Mouse (Mus musculus) embryo, embryonic 10 days (tissue): ENCODE results near the gene Lap3.
A peak's percentile ranks its signal among the peaks of the same experiment; 100 is the strongest.

Source experiments
- DNase-seq: peaks from one replicate; pipeline ENCODE4 v3.0.0-alpha.2; 2015; ENCODE audit warnings: low spot score

The Lap3 gene

DNA sequence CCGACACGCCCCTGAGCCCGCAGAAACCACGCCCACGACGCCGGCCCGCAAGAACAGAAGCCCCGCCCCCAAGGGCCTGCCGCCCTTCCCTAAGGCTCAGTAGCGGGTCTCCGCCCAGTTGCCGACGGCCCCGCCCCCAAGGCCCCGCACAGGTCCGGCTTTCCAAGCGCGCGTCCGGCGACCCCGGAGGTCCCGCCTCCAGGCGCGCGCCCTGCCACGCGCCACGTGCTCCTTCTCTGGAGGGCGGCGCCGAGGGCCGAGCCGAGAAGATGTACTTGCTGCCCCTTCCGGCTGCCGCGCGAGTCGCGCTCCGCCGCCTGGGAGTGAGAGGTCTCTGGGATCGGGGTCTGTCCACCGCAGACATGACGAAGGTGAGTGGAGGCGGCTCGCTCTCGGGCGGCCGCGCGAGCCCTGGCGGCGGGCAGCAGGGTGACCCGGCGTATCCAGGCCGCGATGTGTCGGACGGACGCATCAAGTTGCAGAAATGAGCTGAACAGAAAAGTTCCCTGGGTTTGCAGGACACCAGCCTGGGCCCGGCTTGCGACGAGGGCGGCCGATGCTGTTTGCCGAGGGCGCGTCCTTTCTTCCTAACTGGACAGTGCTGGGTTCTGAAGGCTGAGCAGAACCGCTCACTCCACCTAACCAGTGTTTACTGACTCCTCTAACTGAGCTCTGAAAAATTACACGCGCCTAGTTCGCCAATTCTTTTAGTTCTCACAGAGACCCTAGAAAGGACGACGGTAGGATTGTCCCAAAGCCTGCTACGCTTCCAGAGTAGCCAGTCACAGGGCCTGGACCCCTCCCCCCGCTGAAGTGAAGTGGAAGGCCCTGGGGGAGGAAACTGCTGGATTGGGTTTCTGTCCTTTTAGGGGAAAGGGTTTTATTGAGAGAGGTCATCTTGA, at the start of gene Lap3:
TSS of gene Lap3 (plus strand) at position 184 of the 902 bp plus-strand sequence.
- DNase-seq, result peak; percentile 97

DNA sequence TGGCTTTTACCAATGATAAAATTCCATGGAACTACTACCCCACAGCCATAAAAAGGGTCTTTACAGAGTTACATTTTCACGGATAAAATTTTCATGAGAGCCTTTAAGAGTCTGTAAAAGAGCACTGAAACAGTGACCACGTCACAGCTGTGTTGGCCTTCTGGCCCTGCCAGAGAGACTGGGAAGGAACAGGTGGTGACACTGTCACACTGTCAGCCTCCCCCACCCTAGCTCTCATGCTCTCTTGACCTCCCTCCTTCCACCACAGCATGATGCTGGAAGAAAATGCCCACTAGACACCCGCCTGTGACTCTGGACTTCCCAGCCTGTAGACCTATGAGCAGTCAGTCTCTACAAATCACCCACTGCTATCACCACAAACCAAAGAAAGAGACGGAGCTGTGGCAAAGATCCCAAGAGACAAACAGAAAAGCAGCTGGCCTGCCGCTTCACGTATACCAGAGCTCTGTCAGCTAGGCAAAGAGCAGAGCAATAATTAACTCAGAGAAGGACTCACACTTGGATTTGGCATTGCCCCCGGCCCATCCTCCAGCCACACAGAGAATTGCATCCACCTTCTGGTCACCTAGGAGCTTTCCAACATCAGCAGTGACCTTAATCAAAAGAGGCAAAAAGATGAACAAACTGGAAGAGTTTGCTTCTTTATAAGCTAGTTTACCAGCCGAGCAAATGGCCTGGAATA, 48.9 kb upstream of the Lap3 start:
- DNase-seq, result no peak

DNA sequence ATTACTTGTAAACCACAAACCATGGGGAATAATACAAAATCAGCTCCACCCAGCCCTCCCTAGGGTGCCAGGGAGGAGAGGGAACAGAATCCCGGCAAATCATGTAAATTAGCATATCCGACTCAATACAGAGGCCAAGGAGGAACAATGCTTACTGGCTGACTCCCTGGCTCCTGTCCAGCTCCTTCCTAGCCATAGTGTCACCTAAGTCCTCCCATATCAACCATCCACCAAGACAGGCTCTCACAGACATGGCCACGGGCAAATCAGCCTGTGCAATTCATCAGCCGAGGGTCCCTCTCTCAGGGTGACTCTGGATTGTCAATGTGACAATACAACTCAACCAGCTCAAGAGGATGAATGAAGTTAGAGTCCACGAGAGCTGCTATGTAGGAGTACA, 44.5 kb upstream of the Lap3 start:
- no peak for DNase-seq

DNA sequence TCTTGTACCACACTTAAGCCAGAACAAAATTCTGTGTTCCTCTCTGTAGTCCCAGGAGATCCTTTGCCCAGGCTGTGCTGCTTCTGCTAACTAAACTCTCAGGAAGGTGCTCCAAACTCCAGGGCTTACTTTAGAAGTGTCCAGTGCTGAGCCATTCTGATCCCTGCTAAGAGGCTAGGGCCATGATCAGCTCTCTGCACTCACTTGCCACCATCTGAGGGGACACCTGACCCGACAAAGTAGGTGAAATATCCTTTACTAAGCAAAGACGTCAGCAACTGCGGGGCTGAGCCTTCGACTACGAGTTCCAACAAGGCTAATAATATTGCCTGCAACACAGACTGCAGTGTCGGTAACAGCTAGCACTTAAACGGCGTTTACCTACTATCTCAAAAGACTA, 44.0 kb upstream of the Lap3 start:
- DNase-seq, result peak; percentile 23

DNA sequence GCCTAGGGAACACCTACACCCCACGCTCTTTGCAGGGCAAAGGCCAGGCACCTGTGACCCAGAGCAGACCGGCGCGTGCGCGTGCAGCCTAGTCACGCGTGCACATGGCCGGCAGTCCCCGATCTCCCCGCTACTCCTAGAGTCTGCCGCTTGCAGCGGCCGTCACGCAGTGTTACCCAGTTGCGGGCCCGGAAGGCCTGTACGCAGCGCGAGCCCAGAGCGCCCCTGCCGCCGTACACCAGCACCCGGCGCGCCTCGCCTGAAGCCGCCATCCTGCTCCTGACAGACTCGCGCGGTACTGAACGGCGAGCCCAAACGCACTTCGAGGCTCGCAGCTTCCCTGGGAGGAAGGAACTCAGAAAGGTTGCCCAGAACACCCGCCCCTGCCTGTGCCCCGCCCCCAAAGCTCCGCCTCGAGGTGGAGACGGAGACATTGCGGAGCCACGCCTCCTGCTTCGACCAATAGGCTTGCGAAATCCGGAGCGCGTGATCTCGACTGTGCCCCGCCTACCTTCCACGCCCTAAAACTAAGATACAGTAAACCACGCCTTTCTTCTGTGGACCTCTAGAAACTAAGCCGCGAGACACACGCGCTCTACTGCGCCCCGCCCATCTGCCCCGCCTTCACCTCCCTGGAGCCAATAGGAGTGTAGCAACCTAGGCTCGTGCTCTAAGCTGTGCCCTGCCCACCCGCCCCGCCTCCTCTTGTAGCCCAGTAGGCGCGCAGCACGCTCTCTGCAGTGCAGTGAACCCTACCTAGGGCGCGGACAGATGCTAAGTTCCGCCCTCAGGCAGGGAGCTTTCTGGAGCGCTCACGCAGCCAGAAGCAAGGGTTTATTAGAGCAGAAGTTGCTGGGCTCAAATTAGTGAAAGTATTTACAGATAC, 43.1 kb upstream of the Lap3 start, which contains the start of gene Qdpr:
TSS of gene Qdpr (minus strand) at position 406 of the 886 bp plus-strand sequence.
- peak; percentile 100 for DNase-seq

DNA sequence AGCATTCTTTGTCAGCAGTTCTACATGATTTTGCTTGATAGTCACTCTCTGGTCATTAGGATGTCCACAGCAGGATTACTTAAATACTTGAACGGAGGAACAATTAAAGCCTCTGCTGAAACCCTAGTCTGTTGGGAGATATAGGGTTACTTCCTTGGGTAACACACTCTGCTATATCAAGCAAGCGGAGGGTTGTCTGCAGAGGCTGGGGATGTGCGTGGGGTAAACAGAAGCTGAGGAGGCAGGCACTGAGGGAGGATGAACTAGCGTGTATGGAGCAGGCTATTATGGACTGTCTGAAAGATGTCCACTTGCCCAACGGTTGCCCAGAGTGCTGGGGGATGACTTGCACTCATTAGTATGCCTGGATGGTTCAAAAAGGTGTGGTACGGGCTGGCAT, 39.7 kb upstream of the Lap3 start, which contains the start of gene Clrn2:
TSS of gene Clrn2 (plus strand) at position 301 of the 400 bp plus-strand sequence.
- no peak for DNase-seq

DNA sequence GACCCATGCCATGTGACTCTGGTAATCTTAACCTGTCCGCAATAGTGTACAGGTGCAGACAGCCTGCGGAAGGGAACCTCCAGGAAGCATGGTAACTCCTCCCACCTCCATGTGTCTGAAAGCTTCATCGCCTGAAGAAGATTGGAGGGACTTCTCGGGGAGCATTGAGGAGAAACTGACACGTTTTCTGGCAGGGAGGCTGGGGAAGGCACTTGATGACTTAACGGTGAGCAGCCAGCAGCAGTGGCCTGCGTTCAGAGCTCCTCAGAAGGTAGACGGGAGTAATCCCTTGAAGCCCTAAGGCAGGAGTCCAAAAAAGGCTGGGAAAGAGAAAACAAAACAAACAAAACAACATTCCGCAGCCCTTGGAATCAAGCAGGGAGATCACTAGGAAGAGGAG, 38.7 kb upstream of the Lap3 start:
- no peak for DNase-seq

DNA sequence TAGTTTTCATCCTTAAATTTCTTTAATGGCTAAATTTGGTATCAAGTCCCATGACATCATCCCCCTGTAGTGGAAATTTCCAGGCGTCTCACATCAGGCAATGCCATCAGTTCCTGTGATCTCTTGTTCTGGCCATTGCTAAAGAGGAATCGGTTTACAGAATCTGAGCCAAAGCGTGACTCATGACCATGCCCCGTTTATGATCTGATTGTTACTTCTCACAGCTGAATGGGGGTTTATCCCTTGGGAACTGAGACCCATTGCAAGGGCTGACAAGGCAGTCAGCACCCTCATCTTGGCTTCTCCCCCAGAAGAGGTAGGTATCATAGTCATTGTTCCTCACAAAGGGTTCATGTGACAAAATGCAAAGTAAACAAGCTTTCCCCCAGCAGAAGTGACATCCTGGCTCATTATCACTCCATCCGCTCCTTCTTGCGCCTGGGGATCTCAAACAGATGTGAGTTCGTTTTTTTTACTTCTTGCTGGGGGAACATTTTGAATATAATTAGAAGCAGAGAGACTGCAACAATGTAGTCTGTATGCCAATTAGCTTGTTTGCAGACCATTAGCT, 20.2 kb upstream of the Lap3 start:
- DNase-seq, result no peak

DNA sequence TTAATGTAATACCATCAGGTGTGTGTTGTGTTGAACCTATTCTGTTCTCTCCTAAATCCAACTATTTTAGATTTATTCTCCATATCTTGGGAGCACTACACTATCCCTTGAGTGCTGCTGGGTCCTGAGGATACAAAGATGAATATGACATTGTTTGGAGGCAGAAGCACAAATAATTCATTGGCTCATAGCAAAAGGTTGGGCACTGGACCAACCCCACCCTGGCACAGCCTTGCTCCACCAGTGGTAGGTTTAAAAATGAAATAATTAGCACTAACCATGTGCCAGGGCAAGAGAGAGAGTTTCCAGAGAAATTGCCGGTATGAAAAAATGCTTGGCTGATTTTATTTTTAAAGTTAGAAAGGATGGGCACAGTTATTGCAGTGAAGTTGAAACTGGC, 19.7 kb upstream of the Lap3 start:
- DNase-seq, result no peak

DNA sequence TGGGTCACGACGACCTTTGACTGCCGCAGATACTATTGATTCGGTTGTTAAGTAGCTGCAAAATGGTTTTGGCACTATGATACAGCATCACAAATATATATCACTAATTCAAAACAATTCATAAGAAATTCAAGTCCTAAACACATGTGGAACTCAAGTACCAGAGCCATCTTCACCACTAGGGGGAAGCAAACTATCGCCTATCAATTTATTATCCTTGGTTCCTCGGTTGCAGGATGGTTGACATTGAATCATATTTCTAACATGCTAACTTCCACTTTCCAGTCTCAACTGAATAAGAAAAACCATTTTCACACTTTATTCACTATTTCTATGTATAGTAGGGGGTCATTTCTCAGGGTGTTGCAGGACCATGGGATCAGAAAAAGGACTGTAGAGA, 19.0 kb upstream of the Lap3 start:
- DNase-seq, result peak; percentile 85

DNA sequence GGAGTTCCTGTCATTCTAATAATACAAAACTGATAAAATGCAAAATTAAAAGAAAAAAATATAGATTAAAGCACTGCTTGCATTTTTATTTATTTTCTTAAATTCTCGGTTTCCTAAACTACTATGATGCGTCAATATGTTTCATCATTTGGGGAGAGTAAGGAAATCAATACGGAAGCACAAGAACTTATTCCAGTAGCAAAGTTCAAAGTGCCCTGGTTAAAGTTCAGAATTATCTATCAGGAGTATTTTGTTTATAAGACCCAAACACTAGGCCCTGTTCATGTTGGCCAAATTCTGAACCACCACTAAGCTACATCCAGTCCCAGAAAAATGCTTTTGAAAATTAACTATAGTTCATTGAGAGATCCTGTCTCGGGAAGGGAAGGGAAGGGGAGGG, 18.4 kb upstream of the Lap3 start:
- DNase-seq, result no peak

DNA sequence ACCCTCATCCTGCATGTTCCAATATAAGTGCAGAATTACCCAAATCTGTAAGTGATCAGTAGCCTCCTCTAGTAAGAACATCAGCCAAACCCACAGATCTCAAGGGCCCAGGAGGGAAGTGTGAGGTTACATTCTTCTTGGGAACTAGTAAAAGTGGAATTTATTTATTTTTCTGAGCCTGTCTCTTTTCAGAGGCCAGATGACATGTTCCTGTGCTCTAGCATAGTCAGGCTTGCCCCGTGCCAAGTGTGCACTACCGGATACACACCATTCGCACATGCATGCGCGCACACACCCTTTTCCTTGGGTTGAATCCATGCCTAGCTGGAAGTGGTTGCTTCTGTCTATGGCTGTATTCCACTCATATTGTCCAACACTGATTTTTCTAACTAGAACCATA, 17.4 kb upstream of the Lap3 start:
- DNase-seq, result no peak

DNA sequence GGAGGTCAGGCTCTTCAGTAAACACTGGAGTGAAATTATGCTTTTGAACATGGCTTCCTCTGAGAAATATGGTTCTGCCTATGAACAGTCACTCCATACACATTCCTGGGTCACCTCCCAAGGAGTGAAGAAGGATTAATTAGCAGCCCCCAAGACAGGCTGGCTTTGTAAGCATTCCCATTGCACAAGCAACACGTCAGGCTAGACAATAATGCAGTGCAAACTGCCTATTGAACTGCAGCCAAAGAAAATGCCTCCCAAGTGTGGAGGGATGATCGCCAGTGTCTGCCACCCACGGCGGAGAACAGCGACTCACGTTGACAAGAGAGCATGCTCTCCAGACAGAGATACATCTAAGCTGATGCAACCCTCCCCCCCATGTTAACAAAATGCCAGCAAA, 16.9 kb upstream of the Lap3 start:
- DNase-seq, result no peak

DNA sequence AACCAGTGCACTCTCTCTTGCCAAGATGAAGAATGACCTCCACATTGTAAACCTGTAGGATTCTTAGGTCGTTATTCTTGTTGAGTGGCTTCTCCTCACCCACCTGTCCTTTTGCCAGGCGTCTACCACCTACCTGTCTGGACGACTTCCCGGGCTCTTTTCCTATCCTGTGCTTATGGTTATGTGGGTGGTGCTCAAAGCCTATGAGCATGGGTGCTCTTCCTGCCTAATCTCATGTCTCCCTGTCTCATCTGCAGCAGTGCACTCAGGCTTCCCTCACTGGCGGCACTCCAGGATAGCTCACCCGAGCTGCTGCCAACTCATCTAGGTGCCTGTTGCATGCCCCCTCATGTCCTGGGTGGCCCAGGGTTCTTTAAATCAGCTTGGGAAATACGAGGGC, 15.6 kb upstream of the Lap3 start:
- no peak for DNase-seq

DNA sequence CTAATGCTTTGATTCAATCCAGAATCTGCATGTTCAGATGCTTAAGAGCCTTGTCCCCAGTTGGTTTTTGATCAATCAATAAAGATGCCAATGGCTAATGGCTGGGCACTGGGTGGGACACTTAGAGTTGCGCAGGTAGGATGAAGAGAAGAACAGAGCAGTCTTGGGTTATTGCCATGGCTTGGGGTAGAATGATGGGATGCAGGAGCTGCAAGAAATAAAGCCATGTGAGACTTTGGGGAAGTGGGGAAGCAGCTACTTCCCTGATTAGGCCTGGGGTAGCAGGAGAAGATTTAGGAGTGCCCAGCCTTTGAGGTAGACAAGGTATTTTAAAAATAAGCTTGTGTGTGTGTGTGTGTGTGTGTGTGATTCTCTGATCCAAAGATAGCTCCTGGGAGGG, 13.1 kb upstream of the Lap3 start:
- no peak for DNase-seq

DNA sequence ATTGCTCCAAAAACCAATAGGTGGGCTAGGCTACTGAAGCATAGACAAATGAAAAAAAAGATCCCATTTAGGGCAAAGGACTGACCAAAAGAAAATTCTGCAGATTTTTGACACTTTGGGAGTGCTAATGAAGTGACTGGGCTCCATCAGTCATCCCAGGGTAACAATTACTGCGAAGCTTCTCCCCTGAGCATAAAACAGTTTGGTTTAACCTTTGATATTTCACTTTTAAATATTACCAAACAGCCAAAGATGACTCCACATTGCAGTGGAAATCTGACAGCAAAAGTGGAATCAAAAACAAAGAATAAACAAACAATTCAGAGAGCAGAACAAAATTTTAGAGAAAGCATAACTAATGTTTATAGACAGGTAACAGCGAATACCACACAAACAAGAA, 12.0 kb upstream of the Lap3 start:
- no peak for DNase-seq

DNA sequence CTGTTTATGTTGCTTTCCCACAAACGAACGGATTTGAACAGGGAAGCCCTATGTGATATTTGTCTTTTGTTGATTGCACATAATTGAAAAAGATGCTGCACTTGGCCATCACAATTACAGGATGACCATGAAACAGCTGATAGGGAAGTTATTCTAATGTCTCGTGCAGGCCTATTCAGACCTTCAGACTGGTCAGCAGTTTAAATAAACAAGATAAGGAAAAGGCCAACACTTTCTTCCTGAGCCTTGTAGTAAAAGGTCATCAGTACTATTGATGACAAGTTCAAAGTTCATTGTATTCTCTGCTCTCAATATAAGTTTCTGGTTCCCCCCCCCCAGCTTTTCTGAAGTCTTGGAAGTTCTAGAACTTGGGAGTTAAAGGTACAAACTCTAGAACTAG, 10.6 kb upstream of the Lap3 start:
- DNase-seq, result no peak

DNA sequence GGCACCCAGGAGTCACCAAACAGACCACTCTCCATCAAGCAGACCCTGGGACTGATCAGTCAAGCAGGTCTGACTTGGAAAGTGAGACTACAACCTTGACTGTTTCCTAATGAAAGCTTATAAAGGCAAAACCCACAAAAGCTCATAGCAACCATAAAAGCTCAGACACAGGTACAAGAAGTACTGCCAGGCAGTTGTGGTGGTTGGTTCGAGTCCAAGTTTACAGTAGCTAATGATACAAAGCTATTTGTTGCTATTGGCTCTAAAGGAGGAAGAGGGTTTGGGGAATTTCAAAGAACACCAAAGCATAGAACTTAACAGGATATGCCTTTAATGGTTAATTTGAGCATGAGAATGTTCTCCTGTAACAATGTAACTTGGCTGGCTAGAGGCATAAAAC, 9.5 kb upstream of the Lap3 start:
- no peak for DNase-seq

DNA sequence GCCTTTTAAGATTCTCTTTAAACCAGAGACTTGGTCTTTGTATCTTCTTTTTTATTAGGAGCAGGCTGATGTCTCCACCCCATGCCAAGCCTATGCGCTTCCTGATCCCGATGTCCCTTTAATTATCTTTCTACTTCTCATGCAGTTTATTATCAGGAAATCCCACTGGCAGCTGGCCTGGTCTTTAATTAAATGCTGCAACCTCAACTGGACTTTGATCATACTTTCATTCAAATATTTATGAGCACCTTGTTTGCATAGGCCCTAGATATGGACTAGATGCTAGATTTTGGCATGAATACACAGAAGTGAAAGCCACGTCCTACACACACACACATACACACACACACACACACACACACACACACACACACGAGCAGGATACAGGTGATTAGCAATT, 1.4 kb upstream of the Lap3 start:
- DNase-seq, result no peak

DNA sequence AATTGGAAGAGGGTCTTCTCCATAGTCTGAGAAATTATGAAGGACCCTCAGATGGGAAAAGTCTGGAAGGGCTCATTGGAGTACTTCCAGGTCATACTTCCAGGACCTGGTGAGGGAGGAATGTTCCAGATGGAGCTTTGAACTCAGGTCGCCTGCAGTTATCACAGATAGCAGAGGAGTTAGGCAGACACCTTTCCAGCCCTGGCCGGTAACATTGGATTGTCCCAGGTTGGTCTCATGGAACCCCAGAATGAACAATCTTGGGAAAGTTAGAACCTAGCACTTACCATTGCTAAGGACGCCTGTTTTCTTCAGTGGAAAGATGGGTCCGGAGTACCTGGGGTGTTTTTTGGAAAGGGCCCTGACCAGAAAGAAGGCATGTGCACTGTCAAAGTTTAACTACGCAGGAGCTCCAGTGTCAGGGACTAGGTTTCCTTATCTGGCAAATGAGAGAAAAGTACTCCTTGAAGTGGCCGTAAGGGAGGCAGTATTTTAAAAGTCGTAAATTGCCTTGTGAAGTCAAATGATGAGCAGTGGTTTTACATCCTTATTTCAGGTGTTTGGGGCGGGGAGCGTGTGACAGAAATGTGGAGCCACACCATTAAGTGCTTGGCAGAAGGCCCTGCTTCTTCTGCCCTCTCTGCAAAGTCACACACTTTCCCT, 1.1 kb downstream of the Lap3 start:
- peak; percentile 11 for DNase-seq

DNA sequence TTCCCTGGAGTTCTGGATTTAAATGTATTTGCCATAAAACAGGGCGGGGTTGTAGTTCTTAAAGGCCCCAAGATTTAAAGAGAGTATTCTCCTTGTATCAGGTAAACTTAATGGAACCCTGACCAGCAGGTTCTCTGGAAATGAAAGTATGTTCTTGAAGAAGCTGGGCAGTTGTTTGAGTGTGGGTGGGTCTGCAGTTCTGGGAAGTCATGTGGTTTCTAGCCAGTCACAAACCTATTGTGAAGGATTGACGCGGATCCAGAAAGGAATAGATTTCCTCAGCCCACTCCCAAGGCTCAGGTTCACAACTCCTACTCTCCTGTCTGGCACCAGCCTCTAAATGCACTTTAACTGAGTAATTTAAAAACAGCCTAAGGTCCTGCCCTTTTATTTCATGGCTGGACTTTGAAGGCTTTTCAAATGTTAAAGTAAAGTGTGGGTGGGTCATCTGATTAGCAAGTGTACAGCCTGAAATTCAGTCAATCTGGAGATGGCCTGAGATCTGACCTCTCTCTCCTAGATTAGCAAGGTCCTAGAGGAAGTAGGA, 2.3 kb downstream of the Lap3 start:
- DNase-seq, result no peak
